Mouse (Mus musculus) embryonic fibroblast, embryonic 13.5 days (primary cell): ENCODE data around the gene G2e3.

Experiments used
- CTCF ChIP-seq: IDR thresholded peaks from 2 replicates; pipeline ENCODE4 v1.5.1; 2011; ENCODE audit warnings: mild to moderate bottlenecking, control low read depth, low read length, moderate library complexity, borderline replicate concordance; ENCODE audit not compliant: insufficient read depth
- POLR2A ChIP-seq: IDR thresholded peaks from 2 replicates; pipeline ENCODE4 v1.6.1; 2011; ENCODE audit warnings: low read depth, mild to moderate bottlenecking, control low read depth, low read length, moderate library complexity

DNA sequence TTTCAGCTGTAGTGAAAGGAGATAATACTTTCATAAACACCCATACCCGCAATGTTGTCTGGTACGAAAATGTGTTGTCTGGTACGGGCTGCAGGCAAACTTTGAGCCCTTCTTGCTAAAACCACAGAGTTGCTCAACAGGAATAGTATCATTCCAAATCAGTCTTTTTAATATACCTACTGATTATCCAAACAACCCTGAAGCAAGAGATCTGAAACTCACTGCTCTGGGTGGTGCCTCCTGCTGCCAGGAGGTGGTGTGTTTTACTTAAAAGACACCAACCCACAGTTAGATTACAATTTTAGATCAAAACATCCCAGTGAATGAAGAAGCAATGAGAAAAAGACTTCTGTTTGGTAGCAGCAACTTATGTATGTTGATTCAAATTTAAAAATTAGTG is 24.3 kb upstream of the G2e3 start:
- TF ChIP-seq CTCF = no peak
- no peak for TF ChIP-seq POLR2A
